Mouse (Mus musculus) cortical plate, adult 2 months (tissue): Measurements from ENCODE around the gene Cers1.

Source experiments
- CTCF ChIP-seq: fragments of 200-500 bp; IDR thresholded peaks from 2 replicates; pipeline ENCODE4 v1.5.1; 2011; ENCODE audit warnings: mild to moderate bottlenecking, control low read depth, low read length; ENCODE audit not compliant: insufficient read depth; ENCODE audit errors: extremely low read depth
- POLR2A ChIP-seq: fragments of 200-500 bp; IDR thresholded peaks from 2 replicates; pipeline ENCODE4 v1.6.1; 2011; ENCODE audit warnings: mild to moderate bottlenecking, low read length, control low read depth; ENCODE audit not compliant: insufficient read depth; ENCODE audit errors: extremely low read depth

DNA sequence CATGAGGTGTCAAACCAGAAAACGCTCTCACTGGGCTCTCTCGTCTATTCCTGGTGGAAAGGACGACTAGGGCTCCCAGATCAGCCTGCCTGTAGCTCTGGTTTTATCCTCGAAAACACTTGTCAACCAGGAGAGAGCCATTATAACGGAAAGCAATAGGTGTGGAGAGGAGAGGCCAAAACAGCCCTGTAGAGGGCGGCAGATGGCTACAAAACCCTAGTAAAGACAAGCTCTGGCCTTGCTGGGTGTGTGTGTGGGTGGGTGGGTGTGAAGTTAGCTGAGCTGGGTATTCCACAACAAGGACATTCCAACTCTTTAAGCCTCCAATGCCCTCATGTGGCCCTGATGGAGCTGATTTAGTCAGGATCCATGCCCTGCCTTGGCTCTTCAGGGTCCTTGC is 28.1 kb downstream of the Cers1 start:
- TF ChIP-seq CTCF, result peak; percentile 64
- TF ChIP-seq POLR2A, result no peak
